Mouse (Mus musculus) liver, postnatal 0 days (tissue): ENCODE results near the gene Trim17.

Source experiments
- CTCF ChIP-seq: sonication (generic); IDR thresholded peaks from 2 replicates; pipeline ENCODE4 v1.5.1; 2016; ENCODE audit warnings: antibody characterized with exemption, low read depth
- EP300 ChIP-seq: IDR thresholded peaks from 2 replicates; pipeline ENCODE4 v1.6.1; 2016; ENCODE audit warnings: antibody characterized with exemption, low read depth, mild to moderate bottlenecking

DNA sequence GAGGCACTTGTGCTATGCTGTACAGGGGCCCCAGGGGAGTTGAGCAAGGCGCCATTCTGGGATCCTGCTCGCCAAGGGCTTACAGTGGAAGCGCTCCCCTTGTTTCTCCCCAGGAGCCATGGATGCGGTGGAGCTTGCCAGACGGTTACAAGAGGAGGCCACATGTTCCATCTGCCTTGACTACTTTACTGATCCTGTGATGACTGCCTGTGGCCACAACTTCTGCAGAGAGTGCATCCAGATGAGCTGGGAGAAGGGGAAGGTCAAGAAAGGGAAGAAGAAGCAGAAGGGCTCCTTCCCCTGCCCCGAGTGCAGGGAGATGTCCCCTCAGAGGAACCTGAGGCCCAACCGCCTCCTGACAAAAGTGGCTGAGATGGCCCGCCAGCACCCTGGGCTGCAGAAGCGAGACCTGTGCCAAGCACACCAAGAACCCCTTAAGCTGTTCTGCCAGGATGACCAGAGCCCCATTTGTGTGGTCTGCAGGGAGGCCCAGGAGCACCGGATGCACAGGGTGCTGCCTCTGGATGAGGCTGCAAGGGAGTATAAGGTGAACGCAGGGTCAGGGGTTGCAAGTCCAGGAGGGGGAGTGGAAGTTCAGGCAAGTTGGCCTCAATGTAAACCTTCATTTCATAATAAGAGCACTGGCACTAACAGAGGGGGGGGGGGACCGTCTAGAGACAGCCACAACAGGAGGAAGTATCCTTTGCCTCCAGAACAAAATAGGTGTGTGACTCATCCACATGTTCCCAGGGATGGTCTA is 10.7 kb downstream of the Trim17 start:
- TF ChIP-seq CTCF (no peak), EP300 (no peak)
